Mouse (Mus musculus) kidney, postnatal 25 days (tissue): Measurements from ENCODE around the gene Olfr670.
"Not testable (repeated sequence)": the region's sequence is repeated elsewhere in the genome, so short reads cannot be mapped to it uniquely, and the experiment has no call there.

Source experiments
- DNase-seq, 2 experiments: peaks; one replicate each; pipeline ENCODE4 v3.0.0; 2021; ENCODE audit warnings: mixed read lengths in 2 of 2

Gene Olfr670

GRCm38 (mm10) chr7:104962520-104962919, at the start of gene Olfr670:
TSS of gene Olfr670 (minus strand) at chr7:104962620.
- no peak for DNase-seq

DNA sequence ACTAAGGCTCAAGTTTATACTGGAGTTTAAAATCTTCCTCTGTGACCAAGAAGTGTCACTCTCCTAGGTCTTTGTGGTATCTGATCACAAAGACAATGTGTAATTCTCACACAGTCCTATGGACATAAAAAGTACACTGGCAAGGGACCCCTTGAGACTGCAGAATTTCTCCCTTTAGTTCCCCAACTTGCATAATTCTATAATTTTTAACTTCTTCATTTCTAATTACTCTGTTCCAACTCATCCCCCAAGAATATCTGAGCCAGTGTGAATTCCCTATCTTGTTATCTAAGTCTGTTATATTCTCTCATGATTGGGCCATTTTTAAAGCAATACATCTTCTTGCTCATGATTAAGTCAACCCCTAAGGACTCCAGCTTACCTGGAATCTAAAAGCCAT, 39.5 kb upstream of the Olfr670 start, which contains the start of gene Olfr672:
Gene Olfr672 (minus strand): TSS at position 101 of the 400 bp plus-strand sequence.
- DNase-seq = no peak

- no peak for DNase-seq
These were observed 16.6 kb upstream of the Olfr670 start, which contains the start of gene Olfr671 for GRCm38 (mm10) chr7:104979026-104979425. TSS of gene Olfr671 (minus strand) at chr7:104979126.

- not testable (repeated sequence) for DNase-seq
These were observed 10.1 kb upstream of the Olfr670 start for GRCm38 (mm10) chr7:104972507-104972906.

DNA sequence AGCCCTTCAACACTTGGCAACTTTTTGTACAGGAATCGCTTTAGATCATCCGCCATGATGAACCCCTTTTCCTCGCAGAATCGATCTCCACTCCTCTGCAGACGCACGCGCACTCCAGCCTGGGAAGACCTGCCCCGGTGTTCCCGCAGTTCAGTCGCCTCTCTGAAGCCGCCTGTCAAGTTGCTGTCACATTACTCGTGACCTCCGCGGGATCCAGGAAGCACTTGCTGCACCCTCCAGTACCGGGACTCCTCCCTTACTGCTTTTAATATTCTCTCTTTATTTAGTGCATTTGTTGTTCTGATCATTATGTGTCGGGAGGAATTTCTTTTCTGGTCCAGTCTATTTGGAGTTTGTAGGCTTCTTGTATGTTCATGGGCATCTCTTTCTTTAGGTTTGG, 12.2 kb downstream of the Olfr670 start:
- DNase-seq = not testable (repeated sequence)

GRCm38 (mm10) chr7:104933940-104934339, 28.5 kb downstream of the Olfr670 start, which contains the start of gene Olfr669:
TSS of gene Olfr669 (plus strand) at chr7:104934240.
- DNase-seq = no peak

DNA sequence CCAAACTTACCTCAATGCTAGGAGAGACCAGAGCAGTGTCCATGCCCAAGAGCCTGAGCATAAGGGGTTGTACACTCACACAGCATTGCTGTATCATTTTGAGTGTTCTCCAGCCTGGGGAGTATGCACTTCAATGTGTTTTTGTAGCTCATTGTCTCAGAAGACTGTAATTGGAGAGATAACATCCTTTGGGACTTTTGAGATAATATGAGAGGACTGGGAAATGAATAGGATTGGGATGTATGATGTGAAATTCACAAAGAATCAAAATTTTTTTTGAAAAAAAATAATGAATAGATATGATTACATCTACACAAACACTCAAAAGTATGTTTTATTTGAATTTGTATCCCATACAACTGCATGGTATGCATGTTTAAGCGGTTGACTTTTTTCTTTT, 34.5 kb downstream of the Olfr670 start, which contains the start of gene Olfr668:
Gene Olfr668 (minus strand): TSS at position 101 of the 400 bp plus-strand sequence.
- no peak for DNase-seq

GRCm38 (mm10) chr7:104921382-104921781, 41.0 kb downstream of the Olfr670 start, which contains the start of gene Olfr667:
TSS of gene Olfr667 (minus strand) at chr7:104921482.
- DNase-seq = no peak
